Mouse (Mus musculus) bone marrow macrophage, adult 2 months (primary cell): Measurements from ENCODE around the gene Lrrc58. TPM values are rescaled to one million over a fixed set of nuclear protein-coding genes. Genes with fewer than 3 reads are reported as not detected.

ENCODE experiments used
- H3K27ac ChIP-seq: 2 replicates; pipeline ENCODE4 v1.5.1; 2012; ENCODE audit warnings: low read depth, low read length; ENCODE audit not compliant: insufficient read depth
- H3K4me1 ChIP-seq: 2 replicates; pipeline ENCODE4 v1.6.1; 2012; ENCODE audit warnings: low read length; ENCODE audit not compliant: control insufficient read depth, insufficient read depth
- H3K4me3 ChIP-seq: 2 replicates; pipeline ENCODE4 v1.5.1; 2012; ENCODE audit warnings: mild to moderate bottlenecking, low read length, moderate library complexity; ENCODE audit not compliant: insufficient read depth
- CTCF ChIP-seq: IDR thresholded peaks from 2 replicates; pipeline ENCODE4 v1.5.1; 2012; ENCODE audit warnings: low read depth, mild to moderate bottlenecking, low read length, moderate library complexity
- POLR2A ChIP-seq: IDR thresholded peaks from 2 replicates; pipeline ENCODE4 v1.6.1; 2012; ENCODE audit warnings: mild to moderate bottlenecking, low read depth, low read length, borderline replicate concordance
- polyA plus RNA-seq: library from polyadenylated mRNA; stranded (reverse); fragments of >200 nt; gene quantifications from 2 replicates; pipeline ENCODE4 v1.2.4, GENCODE M21; 2012; ENCODE audit not compliant: missing spikeins, insufficient read depth, insufficient read length

Lrrc58 gene
- polyA plus RNA-seq, 1 experiment = 33.7 TPM

GRCm38 (mm10) chr16:37916818-37917201 is 48.6 kb downstream of the Lrrc58 start:
- H3K4me1 ChIP-seq = no peaks in the 10 kb centered on the region
- no peak for TF ChIP-seq POLR2A
- no peak for TF ChIP-seq CTCF
- H3K4me3 ChIP-seq = no peak overlapping the region
- H3K27ac ChIP-seq = no peak overlapping the region

GRCm38 (mm10) chr16:37919000-37919399 is 50.8 kb downstream of the Lrrc58 start:
- H3K4me3 ChIP-seq = no peak overlapping the region
- no peak overlapping the region for H3K27ac ChIP-seq
- TF ChIP-seq POLR2A = no peak
- no peak for TF ChIP-seq CTCF
- no peaks in the 10 kb centered on the region for H3K4me1 ChIP-seq

- TF ChIP-seq CTCF (no peak), POLR2A (no peak)
- Histone ChIP-seq H3K4me1 (no peaks in the 10 kb centered on the region), H3K4me3 (no peak overlapping the region), H3K27ac (no peak overlapping the region)
Measured at GRCm38 (mm10) chr16:37920842-37921409, 52.7 kb downstream of the Lrrc58 start.

GRCm38 (mm10) chr16:37926087-37926486 is 57.9 kb downstream of the Lrrc58 start:
- Histone ChIP-seq H3K4me1 (no peaks in the 10 kb centered on the region), H3K4me3 (no peak overlapping the region), H3K27ac (no peak overlapping the region)
- TF ChIP-seq CTCF (no peak), POLR2A (no peak)

- Histone ChIP-seq H3K27ac (no peak overlapping the region), H3K4me3 (no peak overlapping the region), H3K4me1 (no peaks in the 10 kb centered on the region)
- no peak for TF ChIP-seq CTCF
Measured at GRCm38 (mm10) chr16:37927117-37927516, 58.9 kb downstream of the Lrrc58 start.

GRCm38 (mm10) chr16:37929006-37929405 is 60.8 kb downstream of the Lrrc58 start:
- TF ChIP-seq CTCF (no peak), POLR2A (no peak)
- Histone ChIP-seq H3K27ac (no peak overlapping the region), H3K4me1 (no peaks in the 10 kb centered on the region), H3K4me3 (no peak overlapping the region)

- H3K27ac ChIP-seq = no peak overlapping the region
- H3K4me3 ChIP-seq = no peak overlapping the region
- TF ChIP-seq POLR2A (no peak), CTCF (no peak)
Measured at GRCm38 (mm10) chr16:37929626-37930025, 61.4 kb downstream of the Lrrc58 start.

GRCm38 (mm10) chr16:37934932-37935331 is 66.7 kb downstream of the Lrrc58 start:
- no peak for TF ChIP-seq POLR2A
- no peak for TF ChIP-seq CTCF
- Histone ChIP-seq H3K4me3 (no peak overlapping the region), H3K4me1 (no peaks in the 10 kb centered on the region), H3K27ac (no peak overlapping the region)

More at GRCm38 (mm10) chr16:37929626-37930025, 61.4 kb downstream of the Lrrc58 start:
- no peaks in the 10 kb centered on the region for H3K4me1 ChIP-seq

GRCm38 (mm10) chr16:37937276-37937675 is 69.1 kb downstream of the Lrrc58 start:
- Histone ChIP-seq H3K4me1 (no peaks in the 10 kb centered on the region), H3K4me3 (no peak overlapping the region), H3K27ac (no peak overlapping the region)
- TF ChIP-seq POLR2A = no peak
- TF ChIP-seq CTCF = no peak

Other genes starting within 250 kb of the Lrrc58 start
- gene Ndufb4, start 213.9 kb upstream of the Lrrc58 start, polyA plus RNA-seq = 63.7 and 105 TPM in 2 replicates
- 3.6 and 3.8 TPM in 2 replicates for gene Fstl1, start 91.5 kb upstream of the Lrrc58 start, polyA plus RNA-seq
- gene Gm36028, start 7.2 kb upstream of the Lrrc58 start, polyA plus RNA-seq = not detected in 2 replicates
- not detected in 2 replicates for gene Gpr156, start 48.1 kb downstream of the Lrrc58 start, polyA plus RNA-seq
- gene Gsk3b, start 220.6 kb downstream of the Lrrc58 start, polyA plus RNA-seq = 34.7 and 39.2 TPM in 2 replicates